20 mouse cellular contexts compared by ENCODE assay signal in genomic region chr4:97974037-97974436, GRCm38 (mm10).
DNase-seq lines count a peak whose midpoint lies in the region; ATAC-seq and TF ChIP-seq lines count a peak whose summit lies in the region.
"Had no signal": no experiment of that assay in that cellular context is flagged by ENCODE, and none has a peak within 500 bp of the region (broad histone marks: within the 10 kb centered on the region; RNA-seq: fewer than 3 reads in every experiment).

No protein-coding gene starts in this region.

- no peak for TF ChIP-seq CTCF in heart, postnatal 0 days (IDR thresholded peaks at IDR 0.05; ENCODE audit: low read depth)

- no peak for DNase-seq in heart, embryonic 10.5 days (ENCODE audit: low spot score)
- no peak for DNase-seq in heart, postnatal 4 days
- peak; percentile 54 for DNase-seq in 416B (ENCODE audit: low read depth)
- peak; percentile 35 for DNase-seq in brain, adult 2 months (ENCODE audit: low read depth, low spot score)
- DNase-seq in heart, postnatal 0 days (ENCODE audit: low spot score), result peak; percentile 67
- DNase-seq in right cerebral cortex, adult 18-20 months, result no peak
- DNase-seq in left cerebral cortex, postnatal 14 days (ENCODE audit: low spot score in 2 of 2), result no peak
- DNase-seq in frontal cortex, postnatal 10 days (ENCODE audit: low spot score in 2 of 2), result no peak
- DNase-seq: adrenal gland, postnatal 36 days; cerebellum, postnatal 14 days; kidney, adult 18-20 months; kidney, postnatal 36 days; right cerebral cortex, postnatal 4 days; thymus, postnatal 25 days had no signal

- H3K9me3 ChIP-seq in heart, embryonic 10.5 days, result no peaks in the 10 kb centered on the region
- H3K9me3 ChIP-seq in heart, postnatal 0 days (replicated peaks; ENCODE audit: control insufficient read depth, low read length), result no peaks in the 10 kb centered on the region
- H3K9me3 ChIP-seq: hindbrain, embryonic 15.5 days; limb, embryonic 12.5 days; megakaryocyte, embryonic 14.5 days had no signal

- 61% methylated on average over 6 of the region's 6 CpGs for WGBS in heart, embryonic 10.5 days
- 49% methylated on average over 6 of the region's 6 CpGs for WGBS in heart, postnatal 0 days

- TF ChIP-seq EP300 in heart, postnatal 0 days (IDR thresholded peaks at IDR 0.05; ENCODE audit: low read depth), result 0 out of 2 replicates have a peak, but pooled peaks have one; percentile 32

- no peak overlapping the region for H3K4me2 ChIP-seq in heart, postnatal 0 days (ENCODE audit: low read depth, low read length)
- H3K4me2 ChIP-seq: hindbrain, embryonic 15.5 days; limb, embryonic 12.5 days had no signal

- H3K4me3 ChIP-seq in heart, embryonic 10.5 days, result no peak overlapping the region
- H3K4me3 ChIP-seq in heart, postnatal 0 days (ENCODE audit: low read depth, low read length), result no peak overlapping the region
- H3K4me3 ChIP-seq: hindbrain, embryonic 15.5 days; limb, embryonic 12.5 days; megakaryocyte, embryonic 14.5 days had no signal

- H3K9ac ChIP-seq in heart, postnatal 0 days (replicated peaks; ENCODE audit: low read depth, low read length), result no peak overlapping the region
- H3K9ac ChIP-seq: hindbrain, embryonic 15.5 days; limb, embryonic 12.5 days; liver, embryonic 14.5 days had no signal

- 0 out of 2 replicates have a peak, but pooled peaks cover 2% of the 10 kb centered on the region for H3K36me3 ChIP-seq in heart, embryonic 10.5 days
- no peaks in the 10 kb centered on the region for H3K36me3 ChIP-seq in heart, postnatal 0 days (replicated peaks; ENCODE audit: control insufficient read depth, insufficient read depth, low read length)
- H3K36me3 ChIP-seq: hindbrain, embryonic 15.5 days had no signal

- ATAC-seq in heart, postnatal 0 days (ENCODE audit: insufficient read depth, low read depth), result no peak
- ATAC-seq: activated CD4-positive, CD25-positive, alpha-beta regulatory T cell, adult 4 months; CD4-positive, CD25-positive, alpha-beta regulatory T cell, adult 4 months had no signal

- peak overlapping the region; percentile 62; the same call in 1 of the 2 replicates for H3K27ac ChIP-seq in heart, embryonic 10.5 days
- H3K27ac ChIP-seq in heart, postnatal 0 days (ENCODE audit: low read depth), result peak overlapping the region; percentile 53
- H3K27ac ChIP-seq: hindbrain, embryonic 15.5 days; limb, embryonic 12.5 days; liver, embryonic 14.5 days had no signal

- intact Hi-C loops in left cerebral cortex, postnatal 14 days (cut with DNase I), result no loop called here

- no peaks in the 10 kb centered on the region for H3K27me3 ChIP-seq in heart, embryonic 10.5 days (ENCODE audit: insufficient read depth, poor library complexity, severe bottlenecking)
- H3K27me3 ChIP-seq in heart, postnatal 0 days (ENCODE audit: control insufficient read depth, insufficient read depth, low read length), result no peaks in the 10 kb centered on the region
- H3K27me3 ChIP-seq: hindbrain, embryonic 15.5 days; limb, embryonic 12.5 days had no signal

- peaks cover 3% of the 10 kb centered on the region; the same call in 1 of the 2 replicates for H3K4me1 ChIP-seq in heart, embryonic 10.5 days
- 0 out of 2 replicates have a peak, but pooled peaks cover 3% of the 10 kb centered on the region for H3K4me1 ChIP-seq in heart, postnatal 0 days (ENCODE audit: control insufficient read depth, insufficient read depth)
- H3K4me1 ChIP-seq: megakaryocyte, embryonic 14.5 days had no signal

Comparison
In these comparisons a context has a peak if more than half of its experiments do, and no peak if none do; other contexts are left out.
1. DNase-seq: peak in 416B (single experiment), brain, adult 2 months (single experiment) and heart, postnatal 0 days (single experiment); none in heart, embryonic 10.5 days (single experiment), heart, postnatal 4 days (single experiment), right cerebral cortex, adult 18-20 months (single experiment), left cerebral cortex, postnatal 14 days (0 of 2) and frontal cortex, postnatal 10 days (0 of 2).